Mouse (Mus musculus): ENCODE results near the gene Hint2.

The Hint2 gene

GRCm38 (mm10) chr4:43604751-43605685 lies 51.2 kb downstream of the Hint2 start:
- DNase-seq (ENCODE audit: low spot score in 2 of 2): no peak

Data from frontal cortex, postnatal 36 days (tissue).